Mouse (Mus musculus): ENCODE measurements around the gene Gng7.

Gene Gng7

GRCm38 (mm10) chr10:80995091-80995632 lies 19.6 kb downstream of the Gng7 start:
- DNase-seq (ENCODE audit: low read depth, low spot score), result peak; percentile 77

GRCm38 (mm10) chr10:80994621-80995020 lies 20.1 kb downstream of the Gng7 start:
- DNase-seq (ENCODE audit: low read depth, low spot score), result no peak

GRCm38 (mm10) chr10:80993276-80993675 lies 21.5 kb downstream of the Gng7 start:
- no peak for DNase-seq (ENCODE audit: low read depth, low spot score)

GRCm38 (mm10) chr10:80991945-80992344 lies 22.8 kb downstream of the Gng7 start:
- no peak for DNase-seq (ENCODE audit: low read depth, low spot score)

- peak; percentile 77 for DNase-seq (ENCODE audit: low read depth, low spot score)
These were observed 23.7 kb downstream of the Gng7 start for GRCm38 (mm10) chr10:80991007-80991406.

GRCm38 (mm10) chr10:80990406-80990805 lies 24.3 kb downstream of the Gng7 start:
- peak; percentile 94 for DNase-seq (ENCODE audit: low read depth, low spot score)

- DNase-seq (ENCODE audit: low read depth, low spot score), result peak; percentile 89
These were observed 24.9 kb downstream of the Gng7 start for GRCm38 (mm10) chr10:80989854-80990253.

GRCm38 (mm10) chr10:80989446-80989845 lies 25.3 kb downstream of the Gng7 start:
- DNase-seq (ENCODE audit: low read depth, low spot score), result peak; percentile 92

- peak; percentile 86 for DNase-seq (ENCODE audit: low read depth, low spot score)
These were observed 26.9 kb downstream of the Gng7 start for GRCm38 (mm10) chr10:80987709-80988441.

- DNase-seq (ENCODE audit: low read depth, low spot score), result no peak
These were observed 28.0 kb downstream of the Gng7 start for GRCm38 (mm10) chr10:80986754-80987153.

- DNase-seq (ENCODE audit: low read depth, low spot score), result no peak
These were observed 28.6 kb downstream of the Gng7 start for GRCm38 (mm10) chr10:80985970-80986701.

- peak; percentile 65 for DNase-seq (ENCODE audit: low read depth, low spot score)
These were observed 29.3 kb downstream of the Gng7 start for GRCm38 (mm10) chr10:80985241-80985969.

- no peak for DNase-seq (ENCODE audit: low read depth, low spot score)
These were observed 30.5 kb downstream of the Gng7 start for GRCm38 (mm10) chr10:80984223-80984622.

GRCm38 (mm10) chr10:80982381-80982780 lies 32.4 kb downstream of the Gng7 start:
- no peak for DNase-seq (ENCODE audit: low read depth, low spot score)

GRCm38 (mm10) chr10:80981564-80982112 lies 33.1 kb downstream of the Gng7 start:
- DNase-seq (ENCODE audit: low read depth, low spot score), result no peak

- DNase-seq (ENCODE audit: low read depth, low spot score), result no peak
These were observed 39.3 kb downstream of the Gng7 start for GRCm38 (mm10) chr10:80975478-80975877.

GRCm38 (mm10) chr10:80973722-80974121 lies 41.0 kb downstream of the Gng7 start:
- DNase-seq (ENCODE audit: low read depth, low spot score), result no peak

- no peak for DNase-seq (ENCODE audit: low read depth, low spot score)
These were observed 42.4 kb downstream of the Gng7 start for GRCm38 (mm10) chr10:80972071-80972987.

GRCm38 (mm10) chr10:80971533-80971932 lies 43.2 kb downstream of the Gng7 start:
- no peak for DNase-seq (ENCODE audit: low read depth, low spot score)

- no peak for DNase-seq (ENCODE audit: low read depth, low spot score)
These were observed 44.6 kb downstream of the Gng7 start for GRCm38 (mm10) chr10:80970159-80970558.

- peak; percentile 57 for DNase-seq (ENCODE audit: low read depth, low spot score)
These were observed 45.4 kb downstream of the Gng7 start for GRCm38 (mm10) chr10:80969298-80969697.
